Mouse (Mus musculus) brain, embryonic 14.5 days (tissue): ENCODE data around the gene Ift172.
"Not testable (repeated sequence)": the region's sequence is repeated elsewhere in the genome, so short reads cannot be mapped to it uniquely, and the experiment has no call there.

Source experiments
- CTCF ChIP-seq: fragments of 200-500 bp; IDR thresholded peaks from 2 replicates; pipeline ENCODE4 v1.5.1; 2012; ENCODE audit warnings: inconsistent platforms, mild to moderate bottlenecking, moderate library complexity, borderline replicate concordance; ENCODE audit not compliant: insufficient read depth, insufficient read length; ENCODE audit errors: extremely low read depth
- POLR2A ChIP-seq: fragments of 200-500 bp; IDR thresholded peaks from 2 replicates; pipeline ENCODE4 v1.6.1; 2012; ENCODE audit warnings: mild to moderate bottlenecking, inconsistent platforms, borderline replicate concordance; ENCODE audit not compliant: poor library complexity, insufficient read depth, insufficient read length, severe bottlenecking; ENCODE audit errors: extremely low read depth

GRCm38 (mm10) chr5:31216554-31216953 lies 74.4 kb downstream of the Ift172 start:
- not testable (repeated sequence) for TF ChIP-seq CTCF, POLR2A
